Mouse (Mus musculus): ENCODE results near the gene Hist1h2bn. TPM values are rescaled to one million over a fixed set of nuclear protein-coding genes. Genes with fewer than 3 reads are reported as not detected.
"Not testable (repeated sequence)": the region's sequence is repeated elsewhere in the genome, so short reads cannot be mapped to it uniquely, and the experiment has no call there.

The Hist1h2bn gene
- polyA plus RNA-seq, 1 experiment: 1.8 TPM

- Histone ChIP-seq H3K4me2 (ENCODE audit: low read depth) (peak overlapping the region; percentile 74), H3K79me2 (ENCODE audit: control insufficient read depth, insufficient read depth) (peaks cover 18% of the 10 kb centered on the region), H3K27me3 (ENCODE audit: control insufficient read depth, insufficient read depth, insufficient read length) (no peaks in the 10 kb centered on the region), H3K36me3 (ENCODE audit: control insufficient read depth, insufficient read depth) (no peaks in the 10 kb centered on the region), H3ac (ENCODE audit: control insufficient read depth, insufficient read length) (no peak overlapping the region), H3K4me3 (peak overlapping the region; percentile 24)
- no peak for TF ChIP-seq MYOD1 (IDR thresholded peaks at IDR 0.05; ENCODE audit: control insufficient read depth in 1 of 3, insufficient read length in 2 of 3, low read depth in 2 of 3)
- TF ChIP-seq TCF3 (IDR thresholded peaks at IDR 0.05; ENCODE audit: insufficient read length, low read depth): no peak
- TF ChIP-seq E2F4 (IDR thresholded peaks at IDR 0.05; ENCODE audit: insufficient read depth): no peak
- TF ChIP-seq REST (IDR thresholded peaks at IDR 0.05; ENCODE audit: insufficient read depth, insufficient read length): no peak
- TF ChIP-seq CEBPB (IDR thresholded peaks at IDR 0.05; ENCODE audit: insufficient read depth, poor library complexity, severe bottlenecking): no peak
Measured at GRCm38 (mm10) chr13:21752356-21752755, 1.6 kb upstream of the Hist1h2bn start.

- Histone ChIP-seq H3K79me2 (ENCODE audit: control insufficient read depth, insufficient read depth) (peaks cover 16% of the 10 kb centered on the region), H3ac (ENCODE audit: control insufficient read depth, insufficient read length) (no peak overlapping the region), H3K4me2 (ENCODE audit: low read depth) (peak overlapping the region; percentile 74), H3K27me3 (ENCODE audit: control insufficient read depth, insufficient read depth, insufficient read length) (no peaks in the 10 kb centered on the region), H3K36me3 (ENCODE audit: control insufficient read depth, insufficient read depth) (no peaks in the 10 kb centered on the region), H3K4me3 (peak overlapping the region; percentile 24)
- TF ChIP-seq MYOG (IDR thresholded peaks at IDR 0.05; ENCODE audit: control insufficient read depth in 1 of 3, insufficient read depth in 1 of 3, insufficient read length in 2 of 3, low read depth in 2 of 3): no peak
- TF ChIP-seq REST (IDR thresholded peaks at IDR 0.05; ENCODE audit: insufficient read depth, insufficient read length): no peak
- no peak for TF ChIP-seq USF1 (IDR thresholded peaks at IDR 0.05; ENCODE audit: low read depth)
- no peak for TF ChIP-seq E2F4 (IDR thresholded peaks at IDR 0.05; ENCODE audit: insufficient read depth)
- TF ChIP-seq SRF (IDR thresholded peaks at IDR 0.05; ENCODE audit: control insufficient read depth, insufficient read length, low read depth): no peak
Measured at GRCm38 (mm10) chr13:21753051-21753523, 836 bp upstream of the Hist1h2bn start.

- not testable (repeated sequence) for H3K36me3 ChIP-seq (ENCODE audit: control insufficient read depth, insufficient read depth); H3ac ChIP-seq (ENCODE audit: control insufficient read depth, insufficient read length); H3K79me2 ChIP-seq (ENCODE audit: control insufficient read depth, insufficient read depth); H3K27me3 ChIP-seq (ENCODE audit: control insufficient read depth, insufficient read depth, insufficient read length)
- Histone ChIP-seq H3K4me3 (peak overlapping the region; percentile 24), H3K4me2 (ENCODE audit: low read depth) (peak overlapping the region; percentile 71)
- TF ChIP-seq POLR2AphosphoS2 (IDR thresholded peaks at IDR 0.05; ENCODE audit: insufficient read length, low read depth): peak; percentile 67
- TF ChIP-seq E2F4 (IDR thresholded peaks at IDR 0.05; ENCODE audit: insufficient read depth): peak; percentile 93
Measured at GRCm38 (mm10) chr13:21754294-21755001, 525 bp downstream of the Hist1h2bn start.

GRCm38 (mm10) chr13:21755707-21756106 is 1.8 kb downstream of the Hist1h2bn start:
- Histone ChIP-seq H3ac (ENCODE audit: control insufficient read depth, insufficient read length) (no peak overlapping the region), H3K4me2 (ENCODE audit: low read depth) (peak overlapping the region; percentile 71), H3K4me3 (peak overlapping the region; percentile 24), H3K36me3 (ENCODE audit: control insufficient read depth, insufficient read depth) (no peaks in the 10 kb centered on the region), H3K79me2 (ENCODE audit: control insufficient read depth, insufficient read depth) (no peaks in the 10 kb centered on the region), H3K27me3 (ENCODE audit: control insufficient read depth, insufficient read depth, insufficient read length) (no peaks in the 10 kb centered on the region)
- TF ChIP-seq REST (IDR thresholded peaks at IDR 0.05; ENCODE audit: insufficient read depth, insufficient read length) (no peak), TCF3 (IDR thresholded peaks at IDR 0.05; ENCODE audit: insufficient read length, low read depth) (no peak), MYOD1 (IDR thresholded peaks at IDR 0.05; ENCODE audit: control insufficient read depth in 1 of 3, insufficient read length in 2 of 3, low read depth in 2 of 3) (no peak), E2F4 (IDR thresholded peaks at IDR 0.05; ENCODE audit: insufficient read depth) (no peak)

GRCm38 (mm10) chr13:21778814-21779766 is 25.2 kb downstream of the Hist1h2bn start:
- Histone ChIP-seq H3K4me3 (peak overlapping the region; percentile 58), H3ac (ENCODE audit: control insufficient read depth, insufficient read length) (peak overlapping the region; percentile 30), H3K27me3 (ENCODE audit: control insufficient read depth, insufficient read depth, insufficient read length) (no peaks in the 10 kb centered on the region), H3K79me2 (ENCODE audit: control insufficient read depth, insufficient read depth) (no peaks in the 10 kb centered on the region), H3K4me2 (ENCODE audit: low read depth) (peak overlapping the region; percentile 95), H3K36me3 (ENCODE audit: control insufficient read depth, insufficient read depth) (peaks cover 2% of the 10 kb centered on the region)
- TF ChIP-seq TCF12 (IDR thresholded peaks at IDR 0.05; ENCODE audit: insufficient read depth, poor library complexity, severe bottlenecking) (no peak), MYOD1 (IDR thresholded peaks at IDR 0.05; ENCODE audit: control insufficient read depth in 1 of 3, insufficient read length in 2 of 3, low read depth in 2 of 3) (no peak), MAX (IDR thresholded peaks at IDR 0.05; ENCODE audit: low read depth) (no peak), MYOG (IDR thresholded peaks at IDR 0.05; ENCODE audit: control insufficient read depth in 1 of 3, insufficient read depth in 1 of 3, insufficient read length in 2 of 3, low read depth in 2 of 3) (no peak), E2F4 (IDR thresholded peaks at IDR 0.05; ENCODE audit: insufficient read depth) (peak; percentile 92), REST (IDR thresholded peaks at IDR 0.05; ENCODE audit: insufficient read depth, insufficient read length) (no peak), USF1 (IDR thresholded peaks at IDR 0.05; ENCODE audit: low read depth) (no peak), POLR2AphosphoS2 (IDR thresholded peaks at IDR 0.05; ENCODE audit: insufficient read length, low read depth) (peak; percentile 98), CEBPB (IDR thresholded peaks at IDR 0.05; ENCODE audit: insufficient read depth, poor library complexity, severe bottlenecking) (no peak), TCF3 (IDR thresholded peaks at IDR 0.05; ENCODE audit: insufficient read length, low read depth) (no peak), POLR2A (IDR thresholded peaks at IDR 0.05; ENCODE audit: insufficient read length, low read depth) (peak; percentile 93)
